Mouse (Mus musculus) G1E (cell line): Measurements from ENCODE around the gene Arsa. TPM values are rescaled to one million over a fixed set of nuclear protein-coding genes. Genes with fewer than 3 reads are reported as not detected.

Experiments
- ATAC-seq: 2 replicates; pipeline ENCODE4 v1.8.0; 2016; ENCODE audit warnings: mild to moderate bottlenecking; ENCODE audit not compliant: insufficient number of reproducible peaks, poor library complexity, low FRiP score, severe bottlenecking; ENCODE audit errors: extremely low read depth
- DNase-seq: peaks from one replicate; pipeline ENCODE4 v3.0.0; 2012; ENCODE audit warnings: low spot score
- H3K27me3 ChIP-seq: 2 replicates; pipeline ENCODE4 v1.6.1; 2012; ENCODE audit warnings: mild to moderate bottlenecking, low read length, inconsistent platforms; ENCODE audit not compliant: insufficient read depth
- H3K36me3 ChIP-seq: replicated peaks from 2 replicates; pipeline ENCODE3; 2012; ENCODE audit warnings: mild to moderate bottlenecking, inconsistent platforms
- H3K4me1 ChIP-seq: 2 replicates; pipeline ENCODE4 v1.6.1; 2012; ENCODE audit warnings: low read depth, low read length, inconsistent platforms, mixed read lengths; ENCODE audit not compliant: insufficient read depth
- H3K4me3 ChIP-seq: 2 replicates; pipeline ENCODE4 v1.5.1; 2012; ENCODE audit warnings: low read depth, mild to moderate bottlenecking, inconsistent platforms, low read length, moderate library complexity, mixed read lengths
- H3K9me3 ChIP-seq: replicated peaks from 2 replicates; pipeline ENCODE4 v1.6.1; 2012; ENCODE audit warnings: inconsistent platforms
- CTCF ChIP-seq: IDR thresholded peaks from 2 replicates; pipeline ENCODE4 v1.5.1; 2012; ENCODE audit warnings: low read depth, low read length, inconsistent platforms, mixed read lengths
- GATA1 ChIP-seq: IDR thresholded peaks from 2 replicates; pipeline ENCODE4 v1.6.1; 2012; ENCODE audit warnings: borderline replicate concordance, low read length, inconsistent platforms, mixed read lengths
- GATA2 ChIP-seq: IDR thresholded peaks from 2 replicates; pipeline ENCODE4 v1.6.1; 2012; ENCODE audit warnings: low read depth, low read length, inconsistent platforms, borderline replicate concordance
- POLR2AphosphoS5 ChIP-seq: IDR thresholded peaks from 2 replicates; pipeline ENCODE4 v1.6.1; 2012; ENCODE audit warnings: low read depth, low read length, inconsistent platforms; ENCODE audit not compliant: insufficient replicate concordance
- TAL1 ChIP-seq: conservative IDR thresholded peaks from 2 replicates; pipeline ENCODE4 v1.6.1; 2012; ENCODE audit warnings: low read depth, low read length, inconsistent platforms, mixed read lengths
- polyA plus RNA-seq: library from polyadenylated mRNA; stranded (reverse); fragments of >175 nt; gene quantifications from 2 replicates; pipeline ENCODE4 v1.2.3, GENCODE M21; 2012
- total RNA-seq, 2 experiments: library from RNA; stranded (forward) in 1 of 2; stranded (reverse) in 1 of 2; fragments of 200-1000 nt in 1 of 2; fragments of >200 nt in 1 of 2; fragmentation: Nextera tagmentation in 1 of 2; gene quantifications; 2 replicates each; pipeline ENCODE4 v1.2.3; 2014 to 2017

The Arsa gene
- total and polyA plus RNA-seq, 3 experiments: 12.8 to 37.5 (median 21.1) TPM

- TF ChIP-seq POLR2AphosphoS5 (peak; percentile 78; the same call in 1 of the 2 replicates), GATA1 (no peak), TAL1 (no peak)
Observed at GRCm38 (mm10) chr15:89429352-89430221, 47.6 kb downstream of the Arsa start, which contains the start of the genes C730034F03Rik, Gm44502 and Chkb. Gene C730034F03Rik (plus strand): TSS chr15:89429589. Gene Gm44502 (minus strand): TSS chr15:89429696. Gene Chkb (minus strand): TSS chr15:89429908.

DNA sequence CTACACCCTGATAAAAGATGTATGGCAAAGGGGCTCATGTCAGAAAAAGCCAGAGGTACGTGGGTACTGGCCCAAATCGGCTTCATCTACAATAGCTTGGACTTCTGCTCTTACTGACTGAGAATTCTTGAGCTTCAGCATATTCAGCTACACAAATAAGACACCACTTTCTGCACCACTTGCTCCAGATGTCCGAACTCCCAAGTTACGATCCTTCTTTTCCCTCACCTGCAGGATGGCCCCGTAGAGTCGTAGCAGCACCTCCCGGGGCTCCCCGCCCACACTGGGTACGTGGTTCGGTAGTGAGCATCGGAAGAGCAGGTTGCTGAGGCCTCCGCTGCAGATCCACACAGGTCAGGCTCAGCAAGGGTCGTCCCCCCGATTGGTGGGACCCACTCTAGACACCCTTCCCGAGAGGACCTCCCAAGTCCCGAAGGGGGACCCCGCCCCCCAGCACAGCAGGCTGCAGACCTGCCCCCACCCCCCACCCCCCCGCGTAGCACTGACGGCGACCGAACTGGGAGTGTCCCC lies 48.3 kb downstream of the Arsa start:
- Histone ChIP-seq H3K4me3 (peak overlapping the region; percentile 85), H3K4me1 (peaks cover 27% of the 10 kb centered on the region), H3K27me3 (no peaks in the 10 kb centered on the region), H3K36me3 (peaks cover 56% of the 10 kb centered on the region), H3K9me3 (no peaks in the 10 kb centered on the region)
- ATAC-seq (no peak), DNase-seq (no peak)
- TF ChIP-seq GATA1 (no peak), GATA2 (no peak), CTCF (no peak), TAL1 (no peak), POLR2AphosphoS5 (no peak)

More at GRCm38 (mm10) chr15:89429352-89430221, 47.6 kb downstream of the Arsa start, which contains the start of the genes C730034F03Rik, Gm44502 and Chkb:
- H3K27me3 ChIP-seq: no peaks in the 10 kb centered on the region
- peaks cover 53% of the 10 kb centered on the region for H3K36me3 ChIP-seq
- ATAC-seq (peak; percentile 86), DNase-seq (peak; percentile 99)
- H3K9me3 ChIP-seq: no peaks in the 10 kb centered on the region
- peak within 1 kb of the TSS; percentile 85 for H3K4me3 ChIP-seq
- peaks cover 27% of the 10 kb centered on the region for H3K4me1 ChIP-seq

DNA sequence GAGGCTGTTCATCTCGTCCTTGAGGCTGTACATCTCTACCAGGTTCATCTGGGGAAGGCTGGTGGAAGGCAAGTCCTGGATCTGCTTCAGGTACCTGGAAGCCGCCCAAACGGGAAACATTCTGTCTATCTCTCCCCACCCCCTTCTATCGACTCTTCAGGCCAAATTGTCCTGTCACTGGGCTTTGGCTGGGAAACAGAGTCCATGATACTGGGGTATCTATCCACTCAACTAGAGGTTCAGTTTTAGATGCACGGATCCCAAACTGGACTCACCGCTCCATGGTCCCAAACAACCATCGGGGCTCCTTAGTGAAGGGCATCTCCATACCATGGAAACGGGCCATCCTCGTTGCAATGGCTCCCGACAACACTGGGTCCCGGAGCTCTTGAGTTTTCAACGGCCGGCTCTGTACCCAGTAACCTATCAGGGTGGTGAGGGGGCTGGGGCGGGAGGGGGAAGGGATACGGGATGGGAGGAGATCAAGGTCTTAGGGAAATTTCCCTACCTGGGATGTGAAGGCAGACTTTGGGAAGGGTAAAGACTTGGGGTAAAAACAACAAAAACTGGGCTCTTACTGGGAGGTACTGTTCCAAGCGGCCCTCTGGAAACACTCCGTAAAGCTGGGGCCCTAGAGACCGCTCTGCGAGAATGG lies 49.0 kb downstream of the Arsa start:
- ATAC-seq: no peak
- no peak for DNase-seq
- Histone ChIP-seq H3K36me3 (peaks cover 62% of the 10 kb centered on the region), H3K27me3 (no peaks in the 10 kb centered on the region), H3K4me1 (peaks cover 27% of the 10 kb centered on the region), H3K9me3 (no peaks in the 10 kb centered on the region), H3K4me3 (peak overlapping the region; percentile 85)
- no peak for TF ChIP-seq GATA2
- TF ChIP-seq POLR2AphosphoS5: no peak
- no peak for TF ChIP-seq TAL1
- TF ChIP-seq CTCF: no peak
- TF ChIP-seq GATA1: no peak

- Histone ChIP-seq H3K36me3 (peaks cover 70% of the 10 kb centered on the region), H3K4me1 (peaks cover 23% of the 10 kb centered on the region)
- no peak for TF ChIP-seq POLR2AphosphoS5
- TF ChIP-seq TAL1: no peak
- TF ChIP-seq GATA1: no peak
- TF ChIP-seq GATA2: no peak
- TF ChIP-seq CTCF: no peak
Observed at GRCm38 (mm10) chr15:89426716-89427115, 50.5 kb downstream of the Arsa start.

GRCm38 (mm10) chr15:89425711-89426121 lies 51.5 kb downstream of the Arsa start, which contains the start of gene Cpt1b:
Gene Cpt1b (minus strand): TSS chr15:89425863.
- Histone ChIP-seq H3K4me3 (no peak within 1 kb of the TSS), H3K4me1 (peaks cover 14% of the 10 kb centered on the region), H3K9me3 (no peaks in the 10 kb centered on the region), H3K36me3 (peaks cover 76% of the 10 kb centered on the region), H3K27me3 (no peaks in the 10 kb centered on the region)
- no peak for ATAC-seq
- TF ChIP-seq GATA2: no peak
- TF ChIP-seq GATA1: no peak
- TF ChIP-seq TAL1: no peak
- no peak for TF ChIP-seq POLR2AphosphoS5
- TF ChIP-seq CTCF: no peak
- DNase-seq: no peak

More at GRCm38 (mm10) chr15:89426716-89427115, 50.5 kb downstream of the Arsa start:
- no peak for DNase-seq
- Histone ChIP-seq H3K9me3 (no peaks in the 10 kb centered on the region), H3K4me3 (no peak overlapping the region), H3K27me3 (no peaks in the 10 kb centered on the region)
- no peak for ATAC-seq

DNA sequence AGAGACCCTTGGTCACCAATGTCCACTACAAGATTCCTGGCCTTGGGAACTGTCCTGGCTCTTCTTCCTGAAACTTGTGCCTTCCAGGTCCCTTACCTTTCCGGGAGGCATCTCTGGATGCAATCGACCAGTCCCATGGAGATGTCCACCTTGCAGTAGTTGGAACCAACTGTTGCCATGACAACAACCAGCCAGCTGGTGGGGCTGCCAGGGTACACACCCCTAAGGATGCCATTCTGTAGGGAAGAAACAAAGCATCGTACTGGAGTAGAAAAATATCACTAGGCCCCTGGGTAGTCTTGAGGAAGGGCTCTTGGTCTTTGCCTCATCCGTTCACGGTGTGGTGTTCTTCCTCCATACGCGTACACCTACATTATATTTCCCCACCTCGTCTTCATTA lies 52.6 kb downstream of the Arsa start:
- Histone ChIP-seq H3K27me3 (no peaks in the 10 kb centered on the region), H3K9me3 (no peaks in the 10 kb centered on the region), H3K4me1 (peaks cover 14% of the 10 kb centered on the region), H3K4me3 (no peak overlapping the region), H3K36me3 (peaks cover 86% of the 10 kb centered on the region)
- TF ChIP-seq TAL1: no peak
- TF ChIP-seq CTCF: no peak
- TF ChIP-seq GATA1: no peak
- TF ChIP-seq POLR2AphosphoS5: no peak
- TF ChIP-seq GATA2: no peak
- no peak for DNase-seq
- ATAC-seq: no peak

Other genes starting within 250 kb of the Arsa start
- 100 and 128 TPM in 2 replicates for gene Sbf1, start 162.1 kb downstream of the Arsa start, total RNA-seq (2014; fragmentation: Nextera tagmentation)
- 40.5 and 42.5 TPM in 2 replicates for gene Sbf1, start 162.1 kb downstream of the Arsa start, total RNA-seq (2017)
- gene Sbf1, start 162.1 kb downstream of the Arsa start, polyA plus RNA-seq: 104 and 145 TPM in 2 replicates
- not detected in 2 replicates for gene Adm2, start 154.7 kb downstream of the Arsa start, total RNA-seq (2014; fragmentation: Nextera tagmentation)
- gene Adm2, start 154.7 kb downstream of the Arsa start, total RNA-seq (2017): not detected in 2 replicates
- gene Adm2, start 154.7 kb downstream of the Arsa start, polyA plus RNA-seq: 0.11 and 0.12 TPM in 2 replicates
- not detected in 2 replicates for gene Miox, start 143.0 kb downstream of the Arsa start, total RNA-seq (2014; fragmentation: Nextera tagmentation)
- 0.11 and 0.12 TPM in 2 replicates for gene Miox, start 143.0 kb downstream of the Arsa start, total RNA-seq (2017)
- not detected in 2 replicates for gene Miox, start 143.0 kb downstream of the Arsa start, polyA plus RNA-seq
- 42.7 and 76.3 TPM in 2 replicates for gene Lmf2, start 121.8 kb downstream of the Arsa start, total RNA-seq (2014; fragmentation: Nextera tagmentation)
- 13.7 and 15.3 TPM in 2 replicates for gene Lmf2, start 121.8 kb downstream of the Arsa start, total RNA-seq (2017)
- 116 and 125 TPM in 2 replicates for gene Lmf2, start 121.8 kb downstream of the Arsa start, polyA plus RNA-seq
- gene Ncaph2, start 121.7 kb downstream of the Arsa start, total RNA-seq (2014; fragmentation: Nextera tagmentation): 147 and 164 TPM in 2 replicates
- gene Ncaph2, start 121.7 kb downstream of the Arsa start, total RNA-seq (2017): 130 and 148 TPM in 2 replicates
- 68.4 and 78.1 TPM in 2 replicates for gene Ncaph2, start 121.7 kb downstream of the Arsa start, polyA plus RNA-seq
- gene Sco2, start 103.6 kb downstream of the Arsa start, total RNA-seq (2014; fragmentation: Nextera tagmentation): 9.5 and 15.0 TPM in 2 replicates
- gene Sco2, start 103.6 kb downstream of the Arsa start, total RNA-seq (2017): 26.2 and 27.8 TPM in 2 replicates
- gene Sco2, start 103.6 kb downstream of the Arsa start, polyA plus RNA-seq: 62.3 and 64.6 TPM in 2 replicates
- not detected in 2 replicates for gene Tymp, start 100.4 kb downstream of the Arsa start, total RNA-seq (2014; fragmentation: Nextera tagmentation)
- 0.27 and 0.35 TPM in 2 replicates for gene Tymp, start 100.4 kb downstream of the Arsa start, total RNA-seq (2017)
- 0.61 and 0.69 TPM in 2 replicates for gene Tymp, start 100.4 kb downstream of the Arsa start, polyA plus RNA-seq
- not detected in 2 replicates for gene Odf3b, start 98.1 kb downstream of the Arsa start, total RNA-seq (2014; fragmentation: Nextera tagmentation)
- gene Odf3b, start 98.1 kb downstream of the Arsa start, total RNA-seq (2017): not detected in 2 replicates
- gene Odf3b, start 98.1 kb downstream of the Arsa start, polyA plus RNA-seq: not detected in 2 replicates
- gene Klhdc7b, start 92.5 kb downstream of the Arsa start, total RNA-seq (2014; fragmentation: Nextera tagmentation): not detected in 2 replicates
- 0.05 TPM in 1 of 2 replicates, not detected in the other for gene Klhdc7b, start 92.5 kb downstream of the Arsa start, total RNA-seq (2017)
- gene Klhdc7b, start 92.5 kb downstream of the Arsa start, polyA plus RNA-seq: not detected in 2 replicates
- not detected in 2 replicates for gene Syce3, start 66.9 kb downstream of the Arsa start, total RNA-seq (2014; fragmentation: Nextera tagmentation)
- not detected in 2 replicates for gene Syce3, start 66.9 kb downstream of the Arsa start, total RNA-seq (2017)
- gene Syce3, start 66.9 kb downstream of the Arsa start, polyA plus RNA-seq: not detected in 2 replicates
- 3.7 and 7.7 TPM in 2 replicates for gene Cpt1b, start 51.6 kb downstream of the Arsa start, total RNA-seq (2014; fragmentation: Nextera tagmentation)
- 2.1 and 2.6 TPM in 2 replicates for gene Cpt1b, start 51.6 kb downstream of the Arsa start, total RNA-seq (2017)
- gene Cpt1b, start 51.6 kb downstream of the Arsa start, polyA plus RNA-seq: 0.77 and 0.88 TPM in 2 replicates
- gene C730034F03Rik, start 47.8 kb downstream of the Arsa start, total RNA-seq (2014; fragmentation: Nextera tagmentation): 4.9 and 7.4 TPM in 2 replicates
- gene C730034F03Rik, start 47.8 kb downstream of the Arsa start, total RNA-seq (2017): 2.6 and 4.9 TPM in 2 replicates
- gene C730034F03Rik, start 47.8 kb downstream of the Arsa start, polyA plus RNA-seq: 0.24 and 0.25 TPM in 2 replicates
- gene Gm44502, start 47.7 kb downstream of the Arsa start, total RNA-seq (2014; fragmentation: Nextera tagmentation): not detected in 2 replicates
- gene Gm44502, start 47.7 kb downstream of the Arsa start, total RNA-seq (2017): 0.12 and 0.71 TPM in 2 replicates
- 0.93 and 1.3 TPM in 2 replicates for gene Gm44502, start 47.7 kb downstream of the Arsa start, polyA plus RNA-seq
- 19.3 and 32.8 TPM in 2 replicates for gene Chkb, start 47.5 kb downstream of the Arsa start, total RNA-seq (2014; fragmentation: Nextera tagmentation)
- gene Chkb, start 47.5 kb downstream of the Arsa start, total RNA-seq (2017): 42.5 and 51.0 TPM in 2 replicates
- 75.9 and 85.4 TPM in 2 replicates for gene Chkb, start 47.5 kb downstream of the Arsa start, polyA plus RNA-seq
- not detected in 2 replicates for gene Mapk8ip2, start 23.5 kb downstream of the Arsa start, total RNA-seq (2014; fragmentation: Nextera tagmentation)
- 0.05 TPM in 1 of 2 replicates, not detected in the other for gene Mapk8ip2, start 23.5 kb downstream of the Arsa start, total RNA-seq (2017)
- gene Mapk8ip2, start 23.5 kb downstream of the Arsa start, polyA plus RNA-seq: 0.01 TPM in 1 of 2 replicates, not detected in the other
- gene Shank3, start 22.2 kb upstream of the Arsa start, total RNA-seq (2014; fragmentation: Nextera tagmentation): not detected in 2 replicates
- gene Shank3, start 22.2 kb upstream of the Arsa start, total RNA-seq (2017): 0.46 and 0.55 TPM in 2 replicates
- 0.34 and 0.40 TPM in 2 replicates for gene Shank3, start 22.2 kb upstream of the Arsa start, polyA plus RNA-seq
- not detected in 2 replicates for gene Acr, start 90.9 kb upstream of the Arsa start, total RNA-seq (2014; fragmentation: Nextera tagmentation)
- not detected in 2 replicates for gene Acr, start 90.9 kb upstream of the Arsa start, total RNA-seq (2017)
- gene Acr, start 90.9 kb upstream of the Arsa start, polyA plus RNA-seq: not detected in 2 replicates
- 11.8 and 12.7 TPM in 2 replicates for gene Rabl2, start 114.5 kb upstream of the Arsa start, total RNA-seq (2014; fragmentation: Nextera tagmentation)
- 5.3 and 5.5 TPM in 2 replicates for gene Rabl2, start 114.5 kb upstream of the Arsa start, total RNA-seq (2017)
- gene Rabl2, start 114.5 kb upstream of the Arsa start, polyA plus RNA-seq: 8.1 and 9.7 TPM in 2 replicates